Mouse (Mus musculus) brain, adult 2 months (tissue): ENCODE results near the gene Smurf2.

Experiments used
- DNase-seq: peaks from one replicate; pipeline ENCODE4 v3.0.0; 2011; ENCODE audit warnings: low read depth, low spot score

Smurf2 gene

DNA sequence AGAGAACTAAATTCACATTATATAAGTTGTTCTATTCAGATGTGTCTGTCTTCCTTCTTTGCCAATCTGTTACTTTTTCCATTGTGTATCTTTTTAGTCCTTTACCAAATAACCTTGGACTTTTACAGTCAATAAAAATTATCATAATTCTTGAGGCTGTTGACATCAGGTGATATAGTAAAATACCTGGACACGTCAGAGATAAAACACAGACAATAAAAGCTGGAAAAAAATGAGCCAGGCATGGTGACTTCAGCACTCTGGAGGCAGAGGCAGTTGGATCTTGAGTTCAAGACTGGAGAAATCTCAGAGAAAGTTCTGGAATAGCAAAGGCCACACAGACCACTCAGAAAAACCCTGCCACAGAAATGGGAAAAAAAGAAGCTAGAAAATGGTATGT lies 13.3 kb downstream of the Smurf2 start:
- no peak for DNase-seq

GRCm38 (mm10) chr11:106905707-106906106 lies 14.8 kb downstream of the Smurf2 start:
- DNase-seq = no peak

GRCm38 (mm10) chr11:106899804-106900203 lies 20.7 kb downstream of the Smurf2 start:
- no peak for DNase-seq

GRCm38 (mm10) chr11:106896561-106897168 lies 23.9 kb downstream of the Smurf2 start:
- no peak for DNase-seq

GRCm38 (mm10) chr11:106883656-106884055 lies 36.9 kb downstream of the Smurf2 start:
- peak; percentile 83 for DNase-seq

GRCm38 (mm10) chr11:106872650-106873049 lies 47.9 kb downstream of the Smurf2 start:
- no peak for DNase-seq

DNA sequence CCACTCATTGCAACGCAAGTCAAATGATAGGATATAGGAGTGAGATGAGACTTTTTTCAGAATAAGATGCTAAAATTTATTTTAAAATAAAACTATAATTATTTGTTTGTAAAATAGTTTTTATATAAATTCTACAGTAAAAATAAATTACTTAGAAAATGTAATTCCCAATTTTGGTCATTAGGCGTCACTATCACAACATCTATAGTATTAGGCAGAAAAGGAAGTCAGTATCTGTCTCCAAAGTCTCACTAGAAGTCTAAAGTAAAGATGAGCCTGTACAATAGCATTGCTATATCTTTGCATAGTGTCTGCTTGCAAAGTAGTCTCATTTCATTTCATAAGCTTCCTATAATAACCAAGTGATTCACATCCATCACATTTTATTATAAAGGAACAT lies 69.1 kb downstream of the Smurf2 start:
- peak; percentile 56 for DNase-seq

GRCm38 (mm10) chr11:106842002-106842401 lies 78.5 kb downstream of the Smurf2 start:
- peak; percentile 91 for DNase-seq

GRCm38 (mm10) chr11:106828079-106828478 lies 92.4 kb downstream of the Smurf2 start:
- DNase-seq = no peak

DNA sequence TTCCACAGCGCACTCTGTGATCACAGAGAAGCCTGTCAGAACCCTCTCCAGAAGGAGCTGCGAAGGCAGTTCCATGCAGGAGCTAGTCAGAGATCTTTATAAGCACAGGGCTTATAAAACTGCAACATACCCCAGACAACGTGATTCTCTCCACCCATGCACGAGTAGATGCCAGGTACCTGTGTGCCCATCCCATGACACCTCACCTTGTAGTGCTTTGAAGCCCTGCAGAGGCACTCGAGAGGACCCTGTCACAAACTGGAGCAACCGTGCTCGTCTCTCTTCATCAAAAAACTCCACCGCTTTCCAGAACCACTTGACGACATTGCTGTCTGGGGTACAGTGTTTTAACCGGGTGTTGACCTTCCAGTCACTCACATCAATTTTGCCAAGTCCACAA lies 96.1 kb downstream of the Smurf2 start:
- DNase-seq = peak; percentile 27

DNA sequence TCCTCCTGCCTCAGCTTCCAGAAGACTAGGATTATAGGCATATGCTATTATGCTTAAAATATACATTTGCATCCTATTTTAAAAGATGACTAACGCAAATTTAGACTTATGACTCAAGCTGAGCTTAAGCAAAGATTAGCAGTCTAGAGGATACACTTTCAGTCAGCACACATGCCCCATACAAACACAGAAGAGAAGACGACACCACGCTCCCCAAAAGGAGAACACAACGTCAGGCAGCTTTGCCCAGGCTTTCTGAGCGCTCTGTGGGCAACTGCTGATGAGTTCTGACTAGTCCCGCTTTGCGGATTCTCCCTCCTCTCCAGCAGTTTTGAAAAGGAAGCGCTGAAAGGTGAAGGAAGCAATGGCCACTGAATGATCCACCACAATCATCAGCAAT lies 96.8 kb downstream of the Smurf2 start:
- peak; percentile 66 for DNase-seq

GRCm38 (mm10) chr11:106822911-106823310 lies 97.6 kb downstream of the Smurf2 start:
- DNase-seq = peak; percentile 99

- peak; percentile 71 for DNase-seq
These were observed 98.0 kb downstream of the Smurf2 start for GRCm38 (mm10) chr11:106822491-106822890.

DNA sequence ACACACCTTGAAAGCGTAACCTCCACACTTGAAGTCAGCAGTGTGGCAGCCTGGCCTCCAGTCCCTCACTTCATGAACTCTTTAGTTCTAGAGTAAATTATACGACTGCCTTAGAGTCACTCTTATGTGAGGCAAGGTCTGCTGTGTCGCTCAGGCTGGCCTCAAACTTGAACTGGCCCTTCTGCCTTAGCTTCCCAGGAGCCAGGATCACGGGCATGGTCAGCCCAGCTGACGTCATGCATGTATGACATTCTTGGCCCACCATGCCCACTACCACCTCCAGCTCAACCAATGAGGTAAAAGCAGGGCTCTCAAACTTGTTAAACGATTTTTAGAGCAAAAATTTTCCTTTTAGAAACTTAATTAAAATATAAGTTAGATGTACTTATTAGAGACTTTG lies 99.1 kb downstream of the Smurf2 start:
- no peak for DNase-seq

DNA sequence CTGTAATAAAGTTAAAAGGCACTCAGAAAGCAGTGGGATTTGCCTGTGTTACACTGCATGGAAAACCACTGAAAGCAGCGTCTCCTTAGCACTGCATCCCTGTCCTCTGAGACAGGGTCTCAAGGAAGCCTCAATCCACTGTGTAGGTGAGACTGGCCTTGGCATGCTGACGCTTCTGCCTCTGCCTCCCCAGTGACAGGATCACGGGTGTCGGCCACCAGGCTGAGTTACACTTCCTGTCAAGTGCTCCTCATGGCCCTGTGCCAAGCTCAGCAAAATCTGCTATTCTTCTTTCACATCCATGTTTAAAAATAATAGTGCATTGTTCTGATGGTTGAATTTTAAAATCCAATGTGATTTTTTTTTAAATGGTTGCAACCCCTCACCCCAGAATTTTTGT lies 99.5 kb downstream of the Smurf2 start:
- peak; percentile 65 for DNase-seq

- DNase-seq = peak; percentile 76
These were observed 100.3 kb downstream of the Smurf2 start for GRCm38 (mm10) chr11:106820252-106820651.

GRCm38 (mm10) chr11:106819595-106819994 lies 100.9 kb downstream of the Smurf2 start:
- peak; percentile 68 for DNase-seq

DNA sequence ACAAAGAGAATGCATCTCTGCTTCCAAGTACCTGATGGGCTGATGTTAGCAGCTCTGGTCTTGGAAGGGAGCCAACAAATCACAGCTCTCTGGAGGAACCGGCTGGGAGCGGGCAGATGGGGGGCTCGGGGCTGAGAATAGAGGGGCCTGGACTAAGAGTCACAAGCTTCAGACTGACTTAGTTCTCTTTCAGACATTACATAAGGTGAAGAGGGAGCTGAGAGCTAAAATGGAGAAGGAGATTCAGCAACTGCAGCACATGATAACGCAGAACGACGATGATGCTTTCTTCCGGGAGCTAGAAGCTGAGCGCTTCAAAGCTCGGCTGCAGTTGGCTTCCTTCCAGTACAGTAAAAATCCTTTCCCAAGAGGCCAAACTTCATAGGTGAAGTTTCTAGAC lies 102.2 kb downstream of the Smurf2 start:
- peak; percentile 76 for DNase-seq

DNA sequence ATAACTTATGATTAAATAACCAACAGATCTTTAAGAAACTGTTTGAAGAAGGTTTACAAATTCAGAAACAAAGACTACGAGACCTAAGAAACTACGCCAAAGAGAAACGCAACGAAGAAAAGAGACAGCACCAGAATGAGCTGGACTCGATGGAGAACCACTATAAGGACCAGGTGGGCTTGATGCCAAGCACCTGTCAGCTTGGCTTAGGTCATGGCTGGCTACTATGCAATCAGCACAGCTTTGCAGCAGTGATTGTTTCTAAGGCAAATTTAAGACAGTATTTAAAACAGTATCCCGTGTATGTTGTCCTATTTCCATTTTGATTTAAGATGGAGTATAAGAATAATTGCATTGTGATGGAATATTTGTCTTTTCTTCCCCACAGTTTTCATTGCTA lies 102.7 kb downstream of the Smurf2 start:
- DNase-seq = peak; percentile 89

DNA sequence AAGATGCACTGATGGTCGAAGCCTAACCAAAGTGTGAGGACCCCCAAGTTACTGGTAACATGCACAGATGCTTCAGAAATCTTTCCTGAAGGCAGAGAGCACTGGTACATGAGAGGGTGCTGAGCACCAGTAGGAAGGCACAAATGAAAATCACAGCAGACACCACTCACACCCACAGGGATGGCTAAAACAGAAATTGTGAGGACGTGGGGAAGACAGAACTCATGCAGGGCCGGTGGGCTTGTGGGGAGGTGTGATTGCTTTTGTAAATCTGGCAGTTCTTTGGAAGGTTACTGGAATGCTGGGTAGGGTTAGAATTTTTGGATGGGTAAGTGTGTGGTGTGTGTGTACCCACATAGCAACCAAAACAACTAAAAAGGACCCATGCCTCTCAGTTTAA lies 103.4 kb downstream of the Smurf2 start:
- peak; percentile 62 for DNase-seq

DNA sequence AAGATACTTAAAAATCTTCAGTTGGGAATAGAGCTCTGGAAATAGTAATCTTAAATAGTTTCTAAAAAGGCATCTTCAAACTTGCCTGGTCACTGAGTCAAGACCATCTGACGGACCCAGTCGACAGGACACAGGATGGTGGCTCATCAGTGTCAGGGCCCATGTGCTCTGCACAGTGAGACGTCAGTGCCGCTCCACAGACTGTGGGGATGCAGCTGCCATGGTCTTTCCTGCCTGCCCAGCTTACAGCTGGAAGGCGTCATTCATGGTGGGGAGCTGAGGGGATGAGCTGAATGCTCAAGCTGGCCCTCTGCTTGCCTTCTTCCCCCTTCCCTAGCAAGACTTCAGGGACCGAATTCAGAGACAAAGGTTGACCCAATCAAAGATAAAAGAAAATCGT lies 104.2 kb downstream of the Smurf2 start:
- no peak for DNase-seq

DNA sequence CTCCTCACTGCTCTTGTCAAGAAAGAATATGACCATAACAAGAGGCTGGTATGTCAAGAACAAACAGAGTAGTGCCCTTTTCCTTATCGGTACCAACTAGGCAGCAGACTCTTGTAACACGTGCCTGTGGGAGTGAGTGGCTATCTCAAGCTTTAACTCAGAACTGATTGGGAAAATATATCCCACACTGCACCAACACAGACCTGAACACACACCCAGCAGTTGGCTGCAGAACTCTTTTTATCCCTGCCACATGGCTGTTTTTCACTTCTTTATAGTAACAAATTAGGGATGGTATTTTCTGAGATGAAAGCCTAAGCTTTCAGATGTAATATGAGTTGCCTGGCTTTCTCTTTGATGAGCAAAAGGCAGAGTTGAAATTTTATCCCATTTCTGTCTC lies 104.8 kb downstream of the Smurf2 start:
- DNase-seq = peak; percentile 45

DNA sequence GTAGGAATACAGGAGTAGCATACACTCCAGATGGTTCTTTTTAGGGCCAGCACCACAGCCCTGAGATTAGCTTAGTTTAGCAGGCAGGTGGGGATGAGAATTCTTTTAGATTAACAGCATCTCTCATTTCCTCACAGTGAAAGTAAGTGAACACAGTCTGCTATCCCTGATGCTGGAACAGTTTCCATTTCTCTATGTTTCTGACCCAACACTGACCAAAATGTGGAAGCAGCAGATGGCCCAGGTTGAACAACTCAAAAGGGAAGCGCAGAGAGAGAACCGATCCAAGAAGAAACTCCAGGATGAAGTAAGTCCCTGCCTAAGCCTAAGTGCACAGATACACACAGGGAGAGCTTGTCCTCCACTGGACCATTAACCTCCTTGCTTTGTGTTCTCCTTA lies 105.2 kb downstream of the Smurf2 start:
- DNase-seq = peak; percentile 81
